ENCODE assay signal across 9 mouse cellular contexts in genomic region chr10:60304854-60305628, GRCm38 (mm10). TPM values are rescaled to one million over a fixed set of nuclear protein-coding genes. Genes with fewer than 3 reads are reported as not detected.
DNase-seq lines count a peak whose midpoint lies in the region; ATAC-seq and TF ChIP-seq lines count a peak whose summit lies in the region.
"Had no signal": no experiment of that assay in that cellular context is flagged by ENCODE, and none has a peak within 500 bp of the region (broad histone marks: within the 10 kb centered on the region; RNA-seq: fewer than 3 reads in every experiment).

No protein-coding gene starts in this region.

- TF ChIP-seq CTCF in E14TG2a.4 (conservative IDR thresholded peaks at IDR 0.05; ENCODE audit: low read length) = peak; percentile 44

- no peak overlapping the region for H3K27ac ChIP-seq in heart, embryonic 11.5 days (ENCODE audit: low read depth, low read length)
- H3K27ac ChIP-seq in kidney, embryonic 16.5 days (ENCODE audit: low read length) = no peak overlapping the region
- H3K27ac ChIP-seq in neural tube, embryonic 15.5 days (replicated peaks) = no peak overlapping the region
- H3K27ac ChIP-seq: heart, embryonic 13.5 days had no signal

- H3K4me2 ChIP-seq in heart, embryonic 11.5 days = no peak overlapping the region
- no peak overlapping the region for H3K4me2 ChIP-seq in kidney, embryonic 16.5 days (replicated peaks; ENCODE audit: low read depth, low read length)
- H3K4me2 ChIP-seq in neural tube, embryonic 15.5 days = no peak overlapping the region
- H3K4me2 ChIP-seq: heart, embryonic 13.5 days had no signal

- H3K9ac ChIP-seq in heart, embryonic 11.5 days (ENCODE audit: low read depth, low read length) = no peak overlapping the region
- H3K9ac ChIP-seq in kidney, embryonic 16.5 days (replicated peaks; ENCODE audit: low read length) = no peak overlapping the region
- H3K9ac ChIP-seq in neural tube, embryonic 15.5 days (replicated peaks) = no peak overlapping the region
- H3K9ac ChIP-seq: heart, embryonic 13.5 days had no signal

- peak; percentile 89 for DNase-seq in brain, adult 2 months (ENCODE audit: low read depth, low spot score)
- peak; percentile 67 to 71 for DNase-seq in lung, adult 18-20 months
- DNase-seq in testis, postnatal 14 days (ENCODE audit: low spot score) = peak; percentile 44

- H3K4me1 ChIP-seq in E14TG2a.4 (replicated peaks; ENCODE audit: low read depth, low read length) = peaks cover 33% of the 10 kb centered on the region
- no peaks in the 10 kb centered on the region; the same call in 1 of the 2 replicates for H3K4me1 ChIP-seq in heart, embryonic 11.5 days (ENCODE audit: control insufficient read depth, insufficient read depth, low read length)
- no peaks in the 10 kb centered on the region for H3K4me1 ChIP-seq in kidney, embryonic 16.5 days (ENCODE audit: insufficient read depth, low read length)
- H3K4me1 ChIP-seq in neural tube, embryonic 15.5 days = no peaks in the 10 kb centered on the region
- H3K4me1 ChIP-seq: heart, embryonic 13.5 days had no signal

- peaks cover 26% of the 10 kb centered on the region for H3K36me3 ChIP-seq in E14TG2a.4 (ENCODE audit: insufficient read depth, low read length)
- peaks cover 13% of the 10 kb centered on the region for H3K36me3 ChIP-seq in heart, embryonic 11.5 days (ENCODE audit: control insufficient read depth, insufficient read depth, low read length)
- H3K36me3 ChIP-seq in kidney, embryonic 16.5 days (ENCODE audit: insufficient read depth, low read length) = peaks cover 28% of the 10 kb centered on the region
- peaks cover 29% of the 10 kb centered on the region for H3K36me3 ChIP-seq in neural tube, embryonic 15.5 days

- H3K27me3 ChIP-seq in E14TG2a.4 (ENCODE audit: insufficient read depth, low read length) = no peaks in the 10 kb centered on the region
- no peaks in the 10 kb centered on the region for H3K27me3 ChIP-seq in heart, embryonic 11.5 days (ENCODE audit: control insufficient read depth, insufficient read depth, low read length)
- no peaks in the 10 kb centered on the region for H3K27me3 ChIP-seq in kidney, embryonic 16.5 days (ENCODE audit: insufficient read depth, low read length)
- H3K27me3 ChIP-seq in neural tube, embryonic 15.5 days (replicated peaks) = no peaks in the 10 kb centered on the region
- H3K27me3 ChIP-seq: heart, embryonic 13.5 days had no signal

- 0 out of 2 replicates have a peak overlapping the region, but pooled peaks have one; percentile 20 for H3K4me3 ChIP-seq in E14TG2a.4 (replicated peaks; ENCODE audit: low read length)
- no peak overlapping the region for H3K4me3 ChIP-seq in heart, embryonic 11.5 days (ENCODE audit: low read depth, low read length)
- no peak overlapping the region for H3K4me3 ChIP-seq in kidney, embryonic 16.5 days (ENCODE audit: low read length)
- H3K4me3 ChIP-seq in neural tube, embryonic 15.5 days (replicated peaks) = no peak overlapping the region
- H3K4me3 ChIP-seq: heart, embryonic 13.5 days had no signal

- ATAC-seq in erythroblast, adult 5-6 weeks (replicated peaks; ENCODE audit: low FRiP score, poor library complexity, severe bottlenecking) = peak; percentile 86; the same call in 1 of the 2 replicates
- peak; percentile 40; the same call in 1 of the 2 replicates for ATAC-seq in heart, embryonic 11.5 days (replicated peaks; ENCODE audit: insufficient number of reproducible peaks, low FRiP score, low TSS enrichment)
- ATAC-seq in kidney, embryonic 16.5 days (ENCODE audit: low FRiP score, low TSS enrichment) = peak; percentile 69
- ATAC-seq in neural tube, embryonic 15.5 days (ENCODE audit: low FRiP score) = peak; percentile 83

- 62% methylated on average over 15 of the region's 15 CpGs for WGBS in heart, embryonic 11.5 days (ENCODE audit: insufficient replicate concordance)
- 58% methylated on average over 15 of the region's 15 CpGs for WGBS in kidney, embryonic 16.5 days
- 71% methylated on average over 15 of the region's 15 CpGs for WGBS in neural tube, embryonic 15.5 days

- no peaks in the 10 kb centered on the region for H3K9me3 ChIP-seq in E14TG2a.4 (ENCODE audit: low read length)
- H3K9me3 ChIP-seq in heart, embryonic 11.5 days (replicated peaks; ENCODE audit: control insufficient read depth, low read length) = no peaks in the 10 kb centered on the region
- no peaks in the 10 kb centered on the region for H3K9me3 ChIP-seq in kidney, embryonic 16.5 days (ENCODE audit: low read length)
- no peaks in the 10 kb centered on the region for H3K9me3 ChIP-seq in neural tube, embryonic 15.5 days (replicated peaks)
- H3K9me3 ChIP-seq: heart, embryonic 13.5 days had no signal

RNA-seq across cellular contexts. Expression of gene Psap, which starts 27.6 kb away (rescaled TPM):
- 208 and 256 TPM in 2 replicates for total RNA-seq in erythroblast, adult 5-6 weeks (2015; ENCODE audit: low replicate concordance)
- total RNA-seq in erythroblast, adult 5-6 weeks (2017; ENCODE audit: low replicate concordance) = 196 and 238 TPM in 2 replicates
- 68.5 and 78.1 TPM in 2 replicates for polyA plus RNA-seq in heart, embryonic 11.5 days (2014; fragmentation: Nextera tagmentation; extraction: Ambion mirVana)
- polyA plus RNA-seq in kidney, embryonic 16.5 days (2015; fragmentation: Nextera tagmentation; extraction: Ambion mirVana) = 145 and 166 TPM in 2 replicates
- polyA plus RNA-seq in neural tube, embryonic 15.5 days (2015; fragmentation: Nextera tagmentation; extraction: Ambion mirVana) = 217 and 220 TPM in 2 replicates

RNA-seq across cellular contexts. Expression of gene Vsir, which starts 41.6 kb away (rescaled TPM):
- total RNA-seq in erythroblast, adult 5-6 weeks (2015; ENCODE audit: low replicate concordance) = 78.8 and 104 TPM in 2 replicates
- total RNA-seq in erythroblast, adult 5-6 weeks (2017; ENCODE audit: low replicate concordance) = 77.5 and 165 TPM in 2 replicates
- 1.2 and 1.9 TPM in 2 replicates for polyA plus RNA-seq in heart, embryonic 11.5 days (2014; fragmentation: Nextera tagmentation; extraction: Ambion mirVana)
- polyA plus RNA-seq in kidney, embryonic 16.5 days (2015; fragmentation: Nextera tagmentation; extraction: Ambion mirVana) = 3.9 and 4.2 TPM in 2 replicates
- polyA plus RNA-seq in neural tube, embryonic 15.5 days (2015; fragmentation: Nextera tagmentation; extraction: Ambion mirVana) = 4.5 and 4.6 TPM in 2 replicates
